Mouse (Mus musculus) induced T-regulatory cell, adult 2 months (primary cell): Measurements from ENCODE around the gene Swsap1.

Experiments
- DNase-seq: peaks from one replicate; pipeline ENCODE4 v3.0.0-alpha.2; 2012; ENCODE audit warnings: low read depth

The Swsap1 gene

GRCm38 (mm10) chr9:21955570-21956281 is at the start of gene Swsap1:
Gene Swsap1, plus strand, starts transcription at chr9:21955755.
- DNase-seq: peak; percentile 99

- DNase-seq: peak; percentile 38
Observed at GRCm38 (mm10) chr9:21908216-21908615, 47.3 kb upstream of the Swsap1 start.

GRCm38 (mm10) chr9:21909474-21910223 is 45.9 kb upstream of the Swsap1 start:
- DNase-seq: no peak

- DNase-seq: no peak
Observed at GRCm38 (mm10) chr9:21916851-21917492, 38.6 kb upstream of the Swsap1 start.

- no peak for DNase-seq
Observed at GRCm38 (mm10) chr9:21917493-21918034, 38.0 kb upstream of the Swsap1 start.

GRCm38 (mm10) chr9:21918035-21918592 is 37.4 kb upstream of the Swsap1 start, which contains the start of gene Rab3d:
Gene Rab3d, minus strand, starts transcription at chr9:21918192.
- peak; percentile 98 for DNase-seq

- DNase-seq: no peak
Observed at GRCm38 (mm10) chr9:21918692-21919384, 36.7 kb upstream of the Swsap1 start.

GRCm38 (mm10) chr9:21923036-21923435 is 32.5 kb upstream of the Swsap1 start:
- no peak for DNase-seq

GRCm38 (mm10) chr9:21923490-21924098 is 32.0 kb upstream of the Swsap1 start:
- DNase-seq: no peak

GRCm38 (mm10) chr9:21924099-21924493 is 31.5 kb upstream of the Swsap1 start:
- DNase-seq: no peak

- no peak for DNase-seq
Observed at GRCm38 (mm10) chr9:21925034-21925433, 30.5 kb upstream of the Swsap1 start.

- no peak for DNase-seq
Observed at GRCm38 (mm10) chr9:21925506-21925905, 30.0 kb upstream of the Swsap1 start.

- DNase-seq: no peak
Observed at GRCm38 (mm10) chr9:21926155-21926554, 29.4 kb upstream of the Swsap1 start.

- no peak for DNase-seq
Observed at GRCm38 (mm10) chr9:21926784-21927183, 28.8 kb upstream of the Swsap1 start.

GRCm38 (mm10) chr9:21927208-21927753 is 28.3 kb upstream of the Swsap1 start, which contains the start of the genes Ccdc159 and Tmem205:
Gene Ccdc159, plus strand, starts transcription at chr9:21927471.
Gene Tmem205, minus strand, starts transcription at chr9:21927556.
- peak; percentile 74 for DNase-seq

GRCm38 (mm10) chr9:21929208-21929607 is 26.3 kb upstream of the Swsap1 start:
- DNase-seq: no peak

- no peak for DNase-seq
Observed at GRCm38 (mm10) chr9:21932006-21932405, 23.5 kb upstream of the Swsap1 start.

GRCm38 (mm10) chr9:21932445-21933137 is 23.0 kb upstream of the Swsap1 start:
- DNase-seq: no peak

- DNase-seq: no peak
Observed at GRCm38 (mm10) chr9:21934021-21934420, 21.5 kb upstream of the Swsap1 start.
